Mouse (Mus musculus) bone marrow macrophage, adult 2 months (primary cell): ENCODE measurements around the gene Farp1. TPM values are rescaled to one million over a fixed set of nuclear protein-coding genes. Genes with fewer than 3 reads are reported as not detected.

Experiments used
- H3K27ac ChIP-seq: 2 replicates; pipeline ENCODE4 v1.5.1; 2012; ENCODE audit warnings: low read depth, low read length; ENCODE audit not compliant: insufficient read depth
- H3K4me1 ChIP-seq: 2 replicates; pipeline ENCODE4 v1.6.1; 2012; ENCODE audit warnings: low read length; ENCODE audit not compliant: control insufficient read depth, insufficient read depth
- H3K4me3 ChIP-seq: 2 replicates; pipeline ENCODE4 v1.5.1; 2012; ENCODE audit warnings: mild to moderate bottlenecking, low read length, moderate library complexity; ENCODE audit not compliant: insufficient read depth
- CTCF ChIP-seq: IDR thresholded peaks from 2 replicates; pipeline ENCODE4 v1.5.1; 2012; ENCODE audit warnings: low read depth, mild to moderate bottlenecking, low read length, moderate library complexity
- POLR2A ChIP-seq: IDR thresholded peaks from 2 replicates; pipeline ENCODE4 v1.6.1; 2012; ENCODE audit warnings: mild to moderate bottlenecking, low read depth, low read length, borderline replicate concordance
- polyA plus RNA-seq: library from polyadenylated mRNA; stranded (reverse); fragments of >200 nt; gene quantifications from 2 replicates; pipeline ENCODE4 v1.2.4, GENCODE M21; 2012; ENCODE audit not compliant: missing spikeins, insufficient read depth, insufficient read length

Farp1 gene
- polyA plus RNA-seq, 1 experiment, result 0.55 TPM

GRCm38 (mm10) chr14:121248346-121248745 is 213.3 kb downstream of the Farp1 start:
- no peak overlapping the region for H3K4me3 ChIP-seq
- TF ChIP-seq POLR2A (no peak), CTCF (no peak)
- no peak overlapping the region for H3K27ac ChIP-seq
- H3K4me1 ChIP-seq, result no peaks in the 10 kb centered on the region

GRCm38 (mm10) chr14:121251099-121251498 is 216.1 kb downstream of the Farp1 start:
- H3K27ac ChIP-seq, result no peak overlapping the region
- H3K4me3 ChIP-seq, result no peak overlapping the region
- TF ChIP-seq POLR2A (no peak), CTCF (no peak)
- H3K4me1 ChIP-seq, result no peaks in the 10 kb centered on the region

GRCm38 (mm10) chr14:121251708-121252107 is 216.7 kb downstream of the Farp1 start:
- no peak for TF ChIP-seq POLR2A
- no peak for TF ChIP-seq CTCF
- Histone ChIP-seq H3K27ac (no peak overlapping the region), H3K4me3 (no peak overlapping the region), H3K4me1 (no peaks in the 10 kb centered on the region)

GRCm38 (mm10) chr14:121252542-121252941 is 217.5 kb downstream of the Farp1 start:
- H3K4me3 ChIP-seq, result no peak overlapping the region
- TF ChIP-seq CTCF, result no peak
- no peak for TF ChIP-seq POLR2A
- H3K27ac ChIP-seq, result no peak overlapping the region
- no peaks in the 10 kb centered on the region for H3K4me1 ChIP-seq

- H3K4me3 ChIP-seq, result no peak overlapping the region
- no peak overlapping the region for H3K27ac ChIP-seq
- no peaks in the 10 kb centered on the region for H3K4me1 ChIP-seq
- TF ChIP-seq CTCF (no peak), POLR2A (no peak)
These were observed 219.9 kb downstream of the Farp1 start for GRCm38 (mm10) chr14:121254869-121255268.

- TF ChIP-seq POLR2A, result no peak
- no peak for TF ChIP-seq CTCF
- Histone ChIP-seq H3K4me3 (no peak overlapping the region), H3K4me1 (no peaks in the 10 kb centered on the region), H3K27ac (no peak overlapping the region)
These were observed 220.5 kb downstream of the Farp1 start for GRCm38 (mm10) chr14:121255469-121255868.

GRCm38 (mm10) chr14:121256896-121257295 is 221.9 kb downstream of the Farp1 start:
- no peak overlapping the region for H3K4me3 ChIP-seq
- H3K4me1 ChIP-seq, result no peaks in the 10 kb centered on the region
- TF ChIP-seq POLR2A (no peak), CTCF (no peak)
- no peak overlapping the region for H3K27ac ChIP-seq

- TF ChIP-seq POLR2A (no peak), CTCF (no peak)
- no peak overlapping the region for H3K27ac ChIP-seq
- no peaks in the 10 kb centered on the region for H3K4me1 ChIP-seq
- H3K4me3 ChIP-seq, result no peak overlapping the region
These were observed 224.3 kb downstream of the Farp1 start for GRCm38 (mm10) chr14:121259332-121259731.

- Histone ChIP-seq H3K4me1 (no peaks in the 10 kb centered on the region), H3K27ac (no peak overlapping the region), H3K4me3 (no peak overlapping the region)
- TF ChIP-seq CTCF (no peak; the same call in 1 of the 2 replicates), POLR2A (no peak)
These were observed 224.8 kb downstream of the Farp1 start for GRCm38 (mm10) chr14:121259789-121260188.

- Histone ChIP-seq H3K27ac (no peak overlapping the region), H3K4me1 (no peaks in the 10 kb centered on the region), H3K4me3 (no peak overlapping the region)
- TF ChIP-seq POLR2A (no peak), CTCF (no peak)
These were observed 226.4 kb downstream of the Farp1 start for GRCm38 (mm10) chr14:121261229-121261879.
